Mouse (Mus musculus) v-Abl transformed pro-B cells (cell line): Measurements from ENCODE around the gene Nmrk2.
"Not testable (repeated sequence)": the region's sequence is repeated elsewhere in the genome, so short reads cannot be mapped to it uniquely, and the experiment has no call there.

Source experiments
- in situ Hi-C, 2 experiments: fragments of 400-800 bp; cut with MboI; formaldehyde crosslinking; loops; one replicate each; pipeline ENCODE4 v1.15.1; 2025; ENCODE audit not compliant: unreplicated experiment in 2 of 2

The Nmrk2 gene

DNA sequence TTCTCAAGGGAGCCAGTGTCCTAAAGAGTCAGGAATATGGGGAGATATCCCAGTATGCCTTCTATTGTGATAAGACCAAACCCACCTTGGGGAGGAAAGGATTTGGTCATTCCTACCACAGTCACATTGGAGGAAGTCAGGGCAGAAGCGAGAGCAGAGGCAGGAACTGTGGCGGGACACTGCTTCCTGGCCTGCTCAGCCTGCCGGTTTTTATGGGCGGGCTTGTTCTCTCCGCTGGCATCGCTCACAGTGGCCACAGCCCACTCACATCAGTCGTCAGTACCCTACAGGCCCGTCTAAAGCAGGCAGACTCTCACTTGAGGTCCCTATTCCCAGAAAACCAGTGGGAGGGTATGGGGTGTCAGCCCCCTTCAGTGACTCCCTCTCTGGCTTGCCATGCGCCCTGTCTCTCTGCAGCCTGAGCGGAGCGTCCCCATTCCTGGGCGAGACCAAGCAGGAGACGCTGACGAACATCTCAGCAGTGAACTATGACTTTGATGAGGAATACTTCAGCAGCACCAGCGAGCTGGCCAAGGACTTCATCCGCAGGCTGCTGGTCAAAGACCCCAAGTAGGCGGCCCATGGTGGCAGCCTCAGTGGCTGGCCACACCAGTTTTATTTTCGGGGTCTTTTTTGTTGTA is 10.4 kb downstream of the Nmrk2 start:
- in situ Hi-C loops: loop anchor here in 1 of 2 experiments (10.0 kb wide), 1 partner anchor 363 kb away; the partner anchor contains the start of gene Aes

DNA sequence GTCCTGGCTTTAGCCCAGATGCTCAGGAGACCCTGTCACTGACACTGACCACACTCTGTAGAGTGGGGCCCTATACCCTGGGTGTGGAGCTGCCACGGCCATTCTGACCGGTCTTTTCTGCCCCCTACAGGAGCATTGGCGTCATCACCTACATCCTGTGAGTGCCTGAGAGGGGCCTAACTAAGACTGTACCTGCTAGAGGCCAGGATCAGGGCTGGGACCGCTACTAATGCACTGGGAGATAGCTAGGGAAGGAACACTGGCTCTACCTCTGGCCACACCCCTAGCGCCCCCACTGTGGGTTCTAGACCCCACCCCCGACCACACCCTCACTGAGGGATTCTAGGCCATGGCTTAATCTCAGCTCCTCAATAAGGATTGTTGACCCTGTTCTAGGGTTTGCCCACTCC is 10.9 kb downstream of the Nmrk2 start:
- in situ Hi-C loops: loop anchor here in 1 of 2 experiments (10.0 kb wide), 1 partner anchor 364 kb away; the partner anchor contains the start of gene Aes

- in situ Hi-C loops: loop anchor here in 1 of 2 experiments (10.0 kb wide), 1 partner anchor 364 kb away; the partner anchor contains the start of gene Aes
Observed at GRCm38 (mm10) chr10:81190236-81190911, 11.5 kb downstream of the Nmrk2 start.

DNA sequence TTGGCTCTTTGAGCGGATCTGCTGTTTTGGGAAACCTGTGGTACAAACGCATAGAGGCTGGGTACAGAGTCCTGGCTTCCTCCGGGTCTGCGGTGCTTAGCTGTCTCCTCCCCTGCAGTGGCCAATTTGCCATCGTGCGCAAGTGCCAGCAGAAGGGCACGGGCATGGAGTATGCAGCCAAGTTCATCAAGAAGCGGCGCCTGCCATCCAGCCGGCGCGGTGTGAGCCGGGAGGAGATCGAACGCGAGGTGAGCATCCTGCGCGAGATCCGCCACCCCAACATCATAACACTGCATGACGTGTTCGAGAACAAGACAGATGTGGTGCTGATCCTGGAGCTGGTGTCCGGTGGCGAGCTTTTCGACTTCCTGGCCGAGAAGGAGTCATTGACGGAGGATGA is 12.0 kb downstream of the Nmrk2 start:
- in situ Hi-C loops: loop anchor here in 1 of 2 experiments (10.0 kb wide), 1 partner anchor 365 kb away; the partner anchor contains the start of gene Aes

DNA sequence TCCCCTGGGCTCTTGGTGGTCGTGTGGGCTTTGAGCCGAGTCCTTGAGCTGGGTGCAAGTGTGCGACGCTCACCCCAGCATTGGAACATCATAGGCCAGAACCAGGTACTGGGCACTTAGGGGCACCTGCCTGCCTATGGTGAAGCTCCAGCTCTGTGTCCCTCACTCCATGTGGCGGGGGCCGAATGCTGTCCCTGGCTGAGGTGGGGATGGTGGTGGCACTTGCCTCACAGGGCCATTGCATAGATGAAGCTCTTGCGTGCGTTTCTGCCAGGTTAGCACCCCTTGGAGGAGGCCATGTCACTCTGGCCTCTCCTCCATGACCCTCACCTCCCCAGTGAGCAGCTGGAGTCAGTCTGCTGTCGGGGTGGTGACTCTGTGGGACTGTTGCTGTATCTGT is 14.7 kb downstream of the Nmrk2 start:
- in situ Hi-C loops: no loop called here

DNA sequence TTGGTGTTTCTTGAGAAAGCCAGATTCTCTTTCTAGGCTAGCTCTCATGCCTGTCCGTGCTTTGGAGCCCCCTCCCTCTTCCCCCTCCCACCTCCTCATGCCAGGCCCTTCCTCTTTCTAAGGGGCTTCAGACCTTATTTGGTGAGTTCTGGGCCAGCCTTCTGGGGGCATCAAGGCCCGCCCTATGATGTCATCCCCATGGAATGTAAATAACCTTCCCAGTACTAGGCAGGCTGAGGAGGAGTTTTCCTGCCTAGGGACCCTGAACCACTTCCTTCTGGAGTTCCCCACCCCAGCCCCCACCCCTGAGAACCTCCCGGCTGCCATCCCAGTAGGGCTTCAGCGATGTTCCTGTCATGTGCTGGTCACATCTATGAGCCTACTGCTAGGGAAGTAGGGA is 17.1 kb downstream of the Nmrk2 start:
- in situ Hi-C loops: no loop called here

DNA sequence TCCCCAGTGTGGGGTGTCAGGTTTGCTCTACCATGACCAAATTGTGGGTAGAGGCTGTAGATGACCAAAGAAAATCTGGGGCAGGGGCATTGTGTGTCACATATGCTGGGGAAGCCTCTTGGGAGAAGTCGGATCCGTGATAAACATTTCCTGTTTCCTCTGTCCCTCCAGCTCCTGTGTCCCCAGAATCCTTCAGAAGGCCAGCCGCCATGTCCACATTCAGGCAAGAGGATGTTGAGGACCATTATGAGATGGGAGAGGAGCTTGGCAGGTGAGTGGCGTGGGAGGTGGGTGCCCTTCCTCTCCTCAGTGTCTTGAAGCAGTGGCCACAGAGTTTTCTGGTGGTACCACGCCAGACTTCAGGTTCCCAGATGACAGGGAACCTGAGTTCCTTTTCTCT is 18.0 kb downstream of the Nmrk2 start, which contains the start of gene 4930442H23Rik:
Gene 4930442H23Rik (minus strand): TSS at position 45 of the 400 bp plus-strand sequence.
- in situ Hi-C loops: no loop called here

DNA sequence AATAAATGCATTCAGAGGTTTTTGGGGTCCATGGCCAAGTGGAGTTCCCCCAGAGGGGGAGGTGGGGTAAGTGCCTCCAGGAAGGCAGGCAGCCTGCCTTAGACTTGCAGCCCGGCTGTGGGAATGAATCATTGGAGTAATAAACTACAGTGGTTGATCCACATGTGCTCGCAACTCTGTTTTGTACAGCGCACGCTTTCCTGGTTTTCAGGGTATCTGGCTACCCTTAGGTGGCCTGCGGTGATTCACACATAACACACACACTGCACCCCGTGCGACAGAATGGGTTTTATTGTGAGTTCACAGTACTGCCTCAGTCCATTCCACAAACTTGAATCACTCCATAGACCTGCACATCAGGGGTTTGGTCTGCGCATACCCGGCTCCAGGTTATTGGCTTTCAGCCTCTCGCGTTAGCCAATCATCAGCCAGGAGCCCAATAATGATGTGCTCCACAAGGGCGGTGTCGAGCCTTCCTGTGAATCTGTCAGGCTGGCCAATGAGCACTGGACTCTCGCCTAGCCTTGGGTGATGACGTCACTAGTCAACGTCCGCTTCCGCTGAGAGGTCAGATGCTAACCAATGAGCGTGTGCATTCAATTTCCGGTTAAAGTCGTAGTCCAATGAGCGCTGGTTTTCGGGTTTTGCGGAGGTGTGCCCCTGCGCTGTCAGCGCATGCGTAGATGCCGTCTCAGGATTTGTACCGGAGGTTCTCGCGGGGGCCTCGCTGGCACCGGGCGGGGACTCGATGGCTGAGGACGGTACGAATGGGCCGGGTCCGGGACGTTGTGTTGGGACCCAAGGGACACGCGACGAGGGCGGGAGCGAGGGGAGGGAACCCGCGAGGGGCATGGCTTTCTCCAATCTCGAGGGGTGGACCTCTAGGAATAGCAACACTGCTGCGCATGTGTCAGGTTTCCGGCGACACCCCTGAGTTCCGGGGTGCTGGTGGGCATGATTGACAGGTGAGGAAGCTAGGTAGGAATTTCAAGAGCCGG is 19.2 kb downstream of the Nmrk2 start, which contains the start of gene Dapk3:
Gene Dapk3 (plus strand): TSS at position 670 of the 998 bp plus-strand sequence.
- in situ Hi-C loops: no loop called here

DNA sequence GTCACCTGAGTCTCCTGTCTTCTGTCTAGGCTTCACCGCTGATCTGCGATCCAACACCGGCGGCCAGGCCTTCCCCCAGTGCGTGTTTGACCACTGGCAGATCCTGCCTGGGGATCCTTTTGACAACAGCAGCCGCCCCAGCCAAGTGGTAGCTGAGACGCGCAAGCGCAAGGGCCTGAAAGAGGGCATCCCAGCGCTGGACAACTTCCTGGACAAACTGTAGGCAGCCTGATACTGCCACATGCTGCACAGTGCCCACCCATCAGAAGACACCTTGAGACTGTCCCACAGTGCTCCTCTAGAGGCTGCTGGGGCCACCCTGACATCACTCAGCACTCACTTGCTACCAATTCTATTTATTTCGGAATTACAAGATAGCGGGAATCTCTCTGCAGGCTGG is 20.0 kb downstream of the Nmrk2 start:
- in situ Hi-C loops: not testable (repeated sequence)

DNA sequence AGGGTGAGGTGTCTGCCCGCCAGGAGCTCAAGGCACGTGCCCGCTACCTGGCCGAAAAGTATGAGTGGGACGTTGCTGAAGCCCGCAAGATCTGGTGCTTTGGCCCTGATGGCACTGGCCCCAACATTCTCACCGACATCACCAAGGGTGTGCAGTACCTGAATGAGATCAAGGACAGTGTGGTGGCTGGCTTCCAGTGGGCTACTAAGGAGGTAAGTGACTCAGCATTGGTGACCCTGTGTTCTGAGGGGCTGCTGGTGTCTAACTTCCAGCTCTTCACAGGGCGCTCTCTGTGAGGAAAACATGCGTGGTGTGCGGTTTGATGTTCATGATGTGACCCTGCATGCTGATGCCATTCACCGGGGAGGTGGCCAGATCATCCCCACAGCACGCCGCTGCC is 20.9 kb downstream of the Nmrk2 start:
- in situ Hi-C loops: no loop called here

- in situ Hi-C loops: loop anchor here (5.0 to 10.0 kb wide), 2 partner anchors 177 to 255 kb away; no protein-coding TSS in a partner anchor
Observed at GRCm38 (mm10) chr10:81179451-81180342, 22.2 kb downstream of the Nmrk2 start.

DNA sequence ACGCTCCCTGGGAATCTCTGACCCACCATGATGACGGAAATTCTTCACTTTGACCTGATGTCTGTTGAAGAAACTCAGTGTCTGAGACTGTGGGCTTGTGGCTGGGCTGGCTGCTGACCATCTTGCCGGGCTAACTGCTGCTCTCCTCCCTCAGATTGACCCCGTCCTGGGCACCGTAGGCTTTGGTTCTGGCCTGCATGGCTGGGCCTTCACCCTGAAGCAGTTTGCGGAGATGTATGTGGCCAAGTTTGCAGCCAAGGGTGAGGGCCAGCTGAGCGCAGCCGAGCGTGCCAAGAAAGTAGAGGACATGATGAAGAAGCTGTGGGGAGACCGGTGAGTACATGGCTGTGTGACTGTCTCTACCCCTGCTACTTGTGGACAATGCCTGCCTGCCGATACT is 22.9 kb downstream of the Nmrk2 start:
- in situ Hi-C loops: loop anchor here (5.0 to 10.0 kb wide), 2 partner anchors 177 to 254 kb away; no protein-coding TSS in a partner anchor

DNA sequence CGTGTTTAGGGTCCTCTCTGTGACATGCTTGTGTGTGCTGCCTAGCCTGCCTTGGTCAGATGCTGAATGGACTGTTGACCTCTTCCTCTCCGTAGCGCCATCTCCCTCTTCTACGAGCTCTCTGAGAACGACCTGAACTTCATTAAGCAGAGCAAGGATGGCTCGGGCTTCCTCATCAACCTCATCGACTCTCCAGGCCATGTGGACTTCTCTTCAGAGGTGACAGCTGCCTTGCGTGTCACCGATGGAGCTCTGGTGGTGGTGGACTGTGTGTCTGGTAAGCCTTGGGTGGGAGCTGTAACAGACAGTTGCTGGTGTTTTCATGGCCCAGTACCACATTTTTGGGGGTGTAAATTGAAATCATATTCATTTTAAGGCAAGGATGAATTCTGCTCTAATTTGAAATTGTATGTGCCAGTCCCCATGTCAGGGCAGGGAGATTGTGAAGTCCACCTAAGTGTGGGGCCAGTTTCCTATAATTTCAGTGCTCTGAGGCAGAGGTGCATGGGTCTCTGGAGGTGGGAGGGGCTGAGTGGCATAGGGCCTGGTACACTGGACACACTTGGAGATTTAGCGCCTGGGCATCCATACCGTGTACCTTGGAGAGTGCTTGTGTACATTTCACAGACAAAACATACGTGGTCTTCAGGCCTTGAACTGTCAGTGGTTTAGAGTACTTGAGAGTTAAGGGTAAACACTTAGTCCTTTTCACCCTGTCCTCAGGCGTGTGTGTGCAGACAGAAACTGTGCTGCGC is 23.7 kb downstream of the Nmrk2 start:
- in situ Hi-C loops: loop anchor here (5.0 to 10.0 kb wide), 2 partner anchors 176 to 253 kb away; no protein-coding TSS in a partner anchor

GRCm38 (mm10) chr10:81177491-81177925 is 24.3 kb downstream of the Nmrk2 start:
- in situ Hi-C loops: loop anchor here (5.0 to 10.0 kb wide), 2 partner anchors 175 to 253 kb away; no protein-coding TSS in a partner anchor

- in situ Hi-C loops: loop anchor here (5.0 to 10.0 kb wide), 2 partner anchors 174 to 252 kb away; no protein-coding TSS in a partner anchor
Observed at GRCm38 (mm10) chr10:81176466-81177271, 25.2 kb downstream of the Nmrk2 start, which contains the start of gene Eef2. Gene Eef2, plus strand, starts transcription at chr10:81176631.

DNA sequence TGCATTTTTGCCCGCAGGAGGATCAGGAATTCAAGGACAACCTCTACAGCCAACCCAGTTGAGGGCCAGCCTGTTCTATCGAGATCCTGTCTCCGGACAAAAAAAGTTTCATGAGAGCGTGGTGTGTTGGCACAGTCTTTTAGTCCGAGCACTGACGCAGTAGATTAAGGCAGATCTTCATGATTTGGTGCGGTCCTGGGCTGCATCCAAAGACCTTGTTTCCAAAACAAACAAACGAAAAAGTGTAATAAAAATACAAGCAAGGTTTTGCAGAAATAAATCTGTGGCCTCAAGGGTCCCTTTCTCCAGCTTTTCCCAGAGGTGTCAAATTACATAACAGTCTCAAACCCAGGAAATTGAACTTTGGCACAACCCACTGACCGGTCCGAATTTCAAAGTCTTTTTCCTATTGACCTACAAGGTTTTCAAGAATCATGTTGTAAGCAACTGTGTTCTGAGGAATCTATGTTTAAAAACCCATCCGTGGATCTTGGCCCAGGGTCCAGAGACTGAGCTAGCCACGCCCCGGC is 25.9 kb downstream of the Nmrk2 start:
- in situ Hi-C loops: loop anchor here (5.0 to 10.0 kb wide), 2 partner anchors 174 to 251 kb away; no protein-coding TSS in a partner anchor

GRCm38 (mm10) chr10:81175345-81175701 is 26.5 kb downstream of the Nmrk2 start:
- in situ Hi-C loops: loop anchor here (5.0 to 10.0 kb wide), 2 partner anchors 173 to 251 kb away; no protein-coding TSS in a partner anchor
